Mouse (Mus musculus): ENCODE measurements at regions not wholly inside any gene's neighbourhood (a gene's known extent, or its start where the extent isn't known, plus 50 kb on each side); places are given as distances from the start of the nearest gene placed in this dataset.

GRCm38 (mm10) chr16:29850616-29851015, 213.6 kb upstream of the Hes1 start:
- no peak overlapping the region for H3K4me3 ChIP-seq (replicated peaks in 1 of 3; ENCODE audit: low read depth in 2 of 3, low read length in 2 of 3, poor library complexity in 1 of 3)
- H3K4me2 ChIP-seq (ENCODE audit: insufficient read depth, low read depth, poor library complexity, severe bottlenecking) = no peak overlapping the region
- H3K27ac ChIP-seq (ENCODE audit: insufficient read depth, low read depth) = no peak overlapping the region
- no peaks in the 10 kb centered on the region for H3K36me3 ChIP-seq (replicated peaks in 1 of 2; ENCODE audit: control insufficient read depth in 1 of 2, insufficient read depth in 1 of 2, low read length in 1 of 2)
- DNase-seq (ENCODE audit: extremely low read depth) = no peak
- no peaks in the 10 kb centered on the region for H3K9me3 ChIP-seq (replicated peaks; ENCODE audit: low read length)
- H3K27me3 ChIP-seq (replicated peaks) = no peaks in the 10 kb centered on the region
- in situ Hi-C loops (cut with MboI; ENCODE audit: low pct_ligation_motif_present, low pct_unique_long_range_greater_than_20kb, low sequenced_read_pairs) = loop anchor here (10.0 kb wide), 1 partner anchor 214 kb away; the partner anchor contains the start of gene Hes1
- TF ChIP-seq JUN (IDR thresholded peaks at IDR 0.05; ENCODE audit: insufficient read depth, low read depth, low read length) (no peak), USF1 (IDR thresholded peaks at IDR 0.05; ENCODE audit: low read depth, low read length) (no peak), MXI1 (IDR thresholded peaks at IDR 0.05; ENCODE audit: low read depth, low read length) (no peak), ZC3H11A (IDR thresholded peaks at IDR 0.05; ENCODE audit: low read depth, low read length) (no peak), RCOR1 (conservative IDR thresholded peaks at IDR 0.05; ENCODE audit: low read depth, low read length) (no peak), MYC (IDR thresholded peaks at IDR 0.05; ENCODE audit: low read depth, low read length) (no peak), HCFC1 (IDR thresholded peaks at IDR 0.05; ENCODE audit: low read depth, low read length) (no peak), JUND (conservative IDR thresholded peaks at IDR 0.05; ENCODE audit: low read depth, low read length) (no peak), E2F4 (IDR thresholded peaks at IDR 0.05; ENCODE audit: insufficient replicate concordance, low read depth, low read length) (no peak), RAD21 (IDR thresholded peaks at IDR 0.05; ENCODE audit: low read depth, low read length) (no peak), CHD2 (IDR thresholded peaks at IDR 0.05; ENCODE audit: low read length) (no peak), CTCF (conservative IDR thresholded peaks at IDR 0.05 in 1 of 2, IDR thresholded peaks at IDR 0.05 in 1 of 2; ENCODE audit: low read depth in 2 of 2, low read length in 2 of 2) (no peak), ZNF384 (IDR thresholded peaks at IDR 0.05; ENCODE audit: low read depth, low read length) (no peak), ELF1 (IDR thresholded peaks at IDR 0.05; ENCODE audit: low read depth, low read length) (no peak)
- peaks cover 12 to 29% of the 10 kb centered on the region in 2 experiments for H3K4me1 ChIP-seq (ENCODE audit: control insufficient read depth in 1 of 2, insufficient read depth in 2 of 2)
- H3K9ac ChIP-seq (ENCODE audit: insufficient read depth, low read depth) = no peak overlapping the region
- H3K79me2 ChIP-seq (replicated peaks; ENCODE audit: control insufficient read depth, extremely low read depth, insufficient read depth, poor library complexity, severe bottlenecking) = no peaks in the 10 kb centered on the region
- dilution Hi-C loops (cut with MboI; ENCODE audit: extremely low pct_ligation_motif_present, extremely low pct_unique_long_range_greater_than_20kb, low sequenced_read_pairs) = no loop called here

GRCm38 (mm10) chr16:29851827-29852226, 212.4 kb upstream of the Hes1 start:
- no peaks in the 10 kb centered on the region for H3K27me3 ChIP-seq (replicated peaks)
- H3K4me1 ChIP-seq (ENCODE audit: control insufficient read depth in 1 of 2, insufficient read depth in 2 of 2) = peaks cover 12 to 22% of the 10 kb centered on the region in 2 experiments
- in situ Hi-C loops (cut with MboI; ENCODE audit: low pct_ligation_motif_present, low pct_unique_long_range_greater_than_20kb, low sequenced_read_pairs) (loop anchor here (10.0 kb wide), 1 partner anchor 213 kb away; the partner anchor contains the start of gene Hes1), dilution Hi-C loops (cut with MboI; ENCODE audit: extremely low pct_ligation_motif_present, extremely low pct_unique_long_range_greater_than_20kb, low sequenced_read_pairs) (no loop called here)
- H3K9me3 ChIP-seq (replicated peaks; ENCODE audit: low read length) = no peaks in the 10 kb centered on the region
- no peak overlapping the region for H3K4me2 ChIP-seq (ENCODE audit: insufficient read depth, low read depth, poor library complexity, severe bottlenecking)
- no peak for TF ChIP-seq MAFK (IDR thresholded peaks at IDR 0.05; ENCODE audit: insufficient replicate concordance, low read length)
- no peak for TF ChIP-seq HCFC1 (IDR thresholded peaks at IDR 0.05; ENCODE audit: low read depth, low read length)
- TF ChIP-seq POLR2A (IDR thresholded peaks at IDR 0.05; ENCODE audit: low read depth, low read length) = no peak
- TF ChIP-seq JUND (conservative IDR thresholded peaks at IDR 0.05; ENCODE audit: low read depth, low read length) = no peak
- TF ChIP-seq USF1 (IDR thresholded peaks at IDR 0.05; ENCODE audit: low read depth, low read length) = no peak
- no peak for TF ChIP-seq CHD2 (IDR thresholded peaks at IDR 0.05; ENCODE audit: low read length)
- TF ChIP-seq SIN3A (IDR thresholded peaks at IDR 0.05; ENCODE audit: low read length) = no peak
- no peak for TF ChIP-seq SMC3 (IDR thresholded peaks at IDR 0.05; ENCODE audit: low read depth, low read length)
- no peak for TF ChIP-seq ZMIZ1 (IDR thresholded peaks at IDR 0.05; ENCODE audit: low read depth, low read length)
- no peak for TF ChIP-seq MAX (IDR thresholded peaks at IDR 0.05; ENCODE audit: low read length)
- no peak for TF ChIP-seq MAZ (IDR thresholded peaks at IDR 0.05; ENCODE audit: low read depth, low read length)
- TF ChIP-seq GABPA (IDR thresholded peaks at IDR 0.05; ENCODE audit: insufficient replicate concordance, low read depth, low read length) = no peak
- TF ChIP-seq ZKSCAN1 (IDR thresholded peaks at IDR 0.05; ENCODE audit: borderline replicate concordance, low read depth, low read length) = no peak
- no peak for TF ChIP-seq JUN (IDR thresholded peaks at IDR 0.05; ENCODE audit: insufficient read depth, low read depth, low read length)
- no peak for TF ChIP-seq POLR2AphosphoS2 (IDR thresholded peaks at IDR 0.05; ENCODE audit: low read depth, low read length)
- no peak for TF ChIP-seq UBTF (IDR thresholded peaks at IDR 0.05; ENCODE audit: low read depth, low read length)
- no peak for TF ChIP-seq NELFE (IDR thresholded peaks at IDR 0.05; ENCODE audit: low read depth, low read length)
- H3K27ac ChIP-seq (ENCODE audit: insufficient read depth, low read depth) = no peak overlapping the region
- H3K79me2 ChIP-seq (replicated peaks; ENCODE audit: control insufficient read depth, extremely low read depth, insufficient read depth, poor library complexity, severe bottlenecking) = no peaks in the 10 kb centered on the region
- H3K36me3 ChIP-seq (replicated peaks in 1 of 2; ENCODE audit: control insufficient read depth in 1 of 2, insufficient read depth in 1 of 2, low read length in 1 of 2) = no peaks in the 10 kb centered on the region
- DNase-seq (ENCODE audit: extremely low read depth) = no peak
- H3K9ac ChIP-seq (ENCODE audit: insufficient read depth, low read depth) = no peak overlapping the region
- H3K4me3 ChIP-seq (replicated peaks in 1 of 3; ENCODE audit: low read depth in 2 of 3, low read length in 2 of 3, poor library complexity in 1 of 3) = no peak overlapping the region

Data from CH12.LX (cell line).